Mouse (Mus musculus): ENCODE results near the gene Slc32a1. TPM values are rescaled to one million over a fixed set of nuclear protein-coding genes. Genes with fewer than 3 reads are reported as not detected.
A peak's percentile ranks its signal among the peaks of the same experiment; 100 is the strongest.

Gene Slc32a1
- polyA plus RNA-seq (2012; rRNA removed) (0.01 and 0.05 TPM in 2 replicates), polyA plus RNA-seq (2014; fragmentation: Nextera tagmentation; extraction: Ambion mirVana) (not detected in 2 replicates)

GRCm38 (mm10) chr2:158610488-158611325, at the start of gene Slc32a1:
TSS of gene Slc32a1 (plus strand) at chr2:158610767.
- no peaks in the 10 kb centered on the region for H3K36me3 ChIP-seq (replicated peaks; ENCODE audit: control insufficient read depth, insufficient read depth, low read depth)
- no peak for TF ChIP-seq CTCF (IDR thresholded peaks at IDR 0.05; ENCODE audit: low read depth)
- TF ChIP-seq EP300 (IDR thresholded peaks at IDR 0.05; ENCODE audit: low read depth), result no peak
- H3K4me1 ChIP-seq (replicated peaks; ENCODE audit: control insufficient read depth in 2 of 2, insufficient read depth in 2 of 2, low read length in 1 of 2), result peaks cover 0 to 5% of the 10 kb centered on the region in 2 experiments; a peak in 1 of 4 replicates
- no peak within 1 kb of the TSS for H3K9ac ChIP-seq (replicated peaks)
- H3K4me3 ChIP-seq (ENCODE audit: insufficient read depth in 1 of 2, low read depth in 2 of 2, low read length in 2 of 2), result no peak within 1 kb of the TSS
- ATAC-seq (ENCODE audit: insufficient read depth), result 0 out of 2 replicates have a peak, but pooled peaks have one; percentile 11
- H3K4me2 ChIP-seq (ENCODE audit: low read depth), result 0 out of 2 replicates have a peak within 1 kb of the TSS, but pooled peaks have one; percentile 8
- H3K27ac ChIP-seq, result no peak within 1 kb of the TSS
- no peaks in the 10 kb centered on the region for H3K9me3 ChIP-seq (ENCODE audit: control insufficient read depth, low read length)
- 2% methylated on average over 72 of the region's 77 CpGs for WGBS (ENCODE audit: insufficient replicate concordance)
- DNase-seq (ENCODE audit: low read depth in 3 of 3, low spot score in 3 of 3), result no peak
- H3K27me3 ChIP-seq (ENCODE audit: control insufficient read depth, insufficient read depth, low read length), result peaks cover 88% of the 10 kb centered on the region

- Histone ChIP-seq H3K27ac (no peak overlapping the region), H3K4me3 (ENCODE audit: insufficient read depth in 1 of 2, low read depth in 2 of 2, low read length in 2 of 2) (no peak overlapping the region), H3K4me1 (replicated peaks; ENCODE audit: control insufficient read depth in 2 of 2, insufficient read depth in 2 of 2, low read length in 1 of 2) (no peaks in the 10 kb centered on the region), H3K9ac (replicated peaks) (no peak overlapping the region), H3K27me3 (ENCODE audit: control insufficient read depth, insufficient read depth, low read length) (no peaks in the 10 kb centered on the region), H3K4me2 (ENCODE audit: low read depth) (no peak overlapping the region), H3K9me3 (ENCODE audit: control insufficient read depth, low read length) (no peaks in the 10 kb centered on the region), H3K36me3 (replicated peaks; ENCODE audit: control insufficient read depth, insufficient read depth, low read depth) (no peaks in the 10 kb centered on the region)
- 15% methylated on average over 9 of the region's 9 CpGs for WGBS (ENCODE audit: insufficient replicate concordance)
- DNase-seq (ENCODE audit: low read depth in 3 of 3, low spot score in 3 of 3) (no peak), ATAC-seq (ENCODE audit: insufficient read depth) (no peak)
- TF ChIP-seq EP300 (IDR thresholded peaks at IDR 0.05; ENCODE audit: low read depth), result no peak
- no peak for TF ChIP-seq CTCF (IDR thresholded peaks at IDR 0.05; ENCODE audit: low read depth)
Measured at GRCm38 (mm10) chr2:158560801-158561200, 49.8 kb upstream of the Slc32a1 start.

- Histone ChIP-seq H3K9me3 (ENCODE audit: control insufficient read depth, low read length) (no peaks in the 10 kb centered on the region), H3K27ac (no peak overlapping the region), H3K4me1 (replicated peaks; ENCODE audit: control insufficient read depth in 2 of 2, insufficient read depth in 2 of 2, low read length in 1 of 2) (no peaks in the 10 kb centered on the region), H3K27me3 (ENCODE audit: control insufficient read depth, insufficient read depth, low read length) (no peaks in the 10 kb centered on the region), H3K36me3 (replicated peaks; ENCODE audit: control insufficient read depth, insufficient read depth, low read depth) (no peaks in the 10 kb centered on the region), H3K4me2 (ENCODE audit: low read depth) (no peak overlapping the region), H3K4me3 (ENCODE audit: insufficient read depth in 1 of 2, low read depth in 2 of 2, low read length in 2 of 2) (no peak overlapping the region), H3K9ac (replicated peaks) (no peak overlapping the region)
- WGBS (ENCODE audit: insufficient replicate concordance), result 25% methylated on average over 3 of the region's 3 CpGs
- ATAC-seq (ENCODE audit: insufficient read depth) (no peak), DNase-seq (ENCODE audit: low read depth in 3 of 3, low spot score in 3 of 3) (no peak)
- TF ChIP-seq CTCF (IDR thresholded peaks at IDR 0.05; ENCODE audit: low read depth) (no peak), EP300 (IDR thresholded peaks at IDR 0.05; ENCODE audit: low read depth) (no peak)
Measured at GRCm38 (mm10) chr2:158561371-158562144, 49.0 kb upstream of the Slc32a1 start.

GRCm38 (mm10) chr2:158570421-158571081, 40.0 kb upstream of the Slc32a1 start:
- no peak for TF ChIP-seq CTCF (IDR thresholded peaks at IDR 0.05; ENCODE audit: low read depth)
- TF ChIP-seq EP300 (IDR thresholded peaks at IDR 0.05; ENCODE audit: low read depth), result no peak
- no peak for ATAC-seq (ENCODE audit: insufficient read depth)
- Histone ChIP-seq H3K36me3 (replicated peaks; ENCODE audit: control insufficient read depth, insufficient read depth, low read depth) (no peaks in the 10 kb centered on the region), H3K27ac (no peak overlapping the region), H3K4me2 (ENCODE audit: low read depth) (no peak overlapping the region), H3K4me1 (replicated peaks; ENCODE audit: control insufficient read depth in 2 of 2, insufficient read depth in 2 of 2, low read length in 1 of 2) (no peaks in the 10 kb centered on the region), H3K9me3 (ENCODE audit: control insufficient read depth, low read length) (no peaks in the 10 kb centered on the region), H3K27me3 (ENCODE audit: control insufficient read depth, insufficient read depth, low read length) (no peaks in the 10 kb centered on the region), H3K9ac (replicated peaks) (no peak overlapping the region), H3K4me3 (ENCODE audit: insufficient read depth in 1 of 2, low read depth in 2 of 2, low read length in 2 of 2) (no peak overlapping the region)
- 23% methylated on average over 13 of the region's 13 CpGs for WGBS (ENCODE audit: insufficient replicate concordance)
- DNase-seq (ENCODE audit: low read depth in 3 of 3, low spot score in 3 of 3), result peak in 1 of 3 experiments; percentile 33
